Mouse (Mus musculus): ENCODE measurements around the gene Cts7.

Cts7 gene

GRCm38 (mm10) chr13:61358097-61358496 is at the start of gene Cts7:
Cts7 (minus strand) TSS chr13:61358197.
- no peak for DNase-seq (ENCODE audit: low spot score)
